ENCODE assay signal across 13 mouse cellular contexts in the genomic region with DNA sequence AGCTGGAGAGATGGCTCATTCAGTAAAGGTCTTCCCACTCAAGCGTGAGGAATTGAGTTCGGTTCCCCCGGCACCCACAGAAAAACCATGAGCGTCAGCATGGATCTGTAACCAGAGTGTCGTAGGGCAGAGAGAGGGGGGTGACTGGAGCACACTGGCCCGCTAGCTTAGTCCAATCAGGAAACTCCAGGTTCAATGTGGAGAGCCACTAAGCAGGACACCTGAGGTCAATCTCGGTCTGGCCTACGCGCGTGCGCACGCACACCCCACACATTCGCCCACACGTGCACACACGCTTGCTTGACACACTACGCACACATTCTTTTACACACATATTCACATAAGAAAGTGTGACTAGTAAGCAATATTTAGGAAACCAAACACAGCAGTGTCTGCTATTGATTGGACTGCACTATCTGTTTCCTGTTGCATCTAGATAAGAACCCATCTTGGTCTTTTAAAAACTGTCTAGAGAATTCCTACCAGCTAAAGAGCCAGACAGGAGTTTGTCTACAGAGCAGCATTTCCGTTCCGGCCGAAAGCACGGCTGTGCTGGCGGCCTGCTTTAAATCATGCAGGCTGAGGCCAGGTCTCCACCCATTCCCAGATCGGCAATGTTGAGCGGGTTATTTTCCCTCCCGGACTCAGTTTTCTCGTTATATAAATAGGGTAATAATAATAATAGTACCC. TPM values are rescaled to one million over a fixed set of nuclear protein-coding genes. Genes with fewer than 3 reads are reported as not detected.
DNase-seq lines count a peak whose midpoint lies in the region; ATAC-seq lines count a peak whose summit lies in the region.
"Had no signal": no experiment of that assay in that cellular context is flagged by ENCODE, and none has a peak within 500 bp of the region (broad histone marks: within the 10 kb centered on the region; RNA-seq: fewer than 3 reads in every experiment).

No protein-coding gene starts in this region.

- 0 out of 2 replicates have a peak, but pooled peaks have one; percentile 23 for ATAC-seq in intestine, embryonic 15.5 days
- no peak for ATAC-seq in neural tube, embryonic 15.5 days (ENCODE audit: low FRiP score)
- ATAC-seq in hindbrain, embryonic 16.5 days = no peak
- ATAC-seq: lung, postnatal 0 days; midbrain, embryonic 15.5 days had no signal

- H3K27me3 ChIP-seq in intestine, embryonic 15.5 days (replicated peaks) = no peaks in the 10 kb centered on the region
- H3K27me3 ChIP-seq in neural tube, embryonic 15.5 days (replicated peaks) = no peaks in the 10 kb centered on the region
- H3K27me3 ChIP-seq in hindbrain, embryonic 16.5 days (replicated peaks; ENCODE audit: control insufficient read depth, insufficient read depth, low read length) = no peaks in the 10 kb centered on the region
- H3K27me3 ChIP-seq: hindbrain, embryonic 13.5 days; midbrain, embryonic 15.5 days; neural tube, embryonic 13.5 days had no signal

- no peaks in the 10 kb centered on the region for H3K9me3 ChIP-seq in intestine, embryonic 15.5 days
- no peaks in the 10 kb centered on the region for H3K9me3 ChIP-seq in neural tube, embryonic 15.5 days (replicated peaks)
- H3K9me3 ChIP-seq in hindbrain, embryonic 16.5 days (ENCODE audit: control insufficient read depth, low read length) = peaks cover 4% of the 10 kb centered on the region; the same call in 1 of the 2 replicates
- H3K9me3 ChIP-seq: hindbrain, embryonic 13.5 days; midbrain, embryonic 15.5 days; neural tube, embryonic 13.5 days had no signal

- H3K4me1 ChIP-seq in intestine, embryonic 15.5 days (replicated peaks) = peaks cover 4% of the 10 kb centered on the region; the same call in 1 of the 2 replicates
- no peaks in the 10 kb centered on the region for H3K4me1 ChIP-seq in neural tube, embryonic 15.5 days
- H3K4me1 ChIP-seq in hindbrain, embryonic 16.5 days (ENCODE audit: control insufficient read depth, insufficient read depth, low read depth, low read length) = no peaks in the 10 kb centered on the region
- H3K4me1 ChIP-seq: hindbrain, embryonic 13.5 days; midbrain, embryonic 15.5 days; neural tube, embryonic 13.5 days had no signal

- H3K9ac ChIP-seq in intestine, embryonic 15.5 days = no peak overlapping the region
- H3K9ac ChIP-seq in neural tube, embryonic 15.5 days (replicated peaks) = no peak overlapping the region
- no peak overlapping the region for H3K9ac ChIP-seq in hindbrain, embryonic 16.5 days (ENCODE audit: low read depth, low read length)
- H3K9ac ChIP-seq: hindbrain, embryonic 13.5 days; midbrain, embryonic 15.5 days; neural tube, embryonic 13.5 days had no signal

- H3K4me3 ChIP-seq in intestine, embryonic 15.5 days (replicated peaks) = no peak overlapping the region
- no peak overlapping the region for H3K4me3 ChIP-seq in neural tube, embryonic 15.5 days (replicated peaks)
- H3K4me3 ChIP-seq in hindbrain, embryonic 16.5 days (ENCODE audit: low read length) = no peak overlapping the region
- H3K4me3 ChIP-seq: hindbrain, embryonic 13.5 days; midbrain, embryonic 15.5 days; neural tube, embryonic 13.5 days had no signal

- 68% methylated on average over 25 of the region's 25 CpGs for WGBS in intestine, embryonic 15.5 days
- 81% methylated on average over 25 of the region's 25 CpGs for WGBS in neural tube, embryonic 15.5 days
- 89% methylated on average over 25 of the region's 25 CpGs for WGBS in hindbrain, embryonic 16.5 days

- H3K27ac ChIP-seq in intestine, embryonic 15.5 days = no peak overlapping the region
- H3K27ac ChIP-seq in neural tube, embryonic 15.5 days (replicated peaks) = no peak overlapping the region
- H3K27ac ChIP-seq in hindbrain, embryonic 16.5 days (ENCODE audit: low read depth, low read length) = no peak overlapping the region
- H3K27ac ChIP-seq: hindbrain, embryonic 13.5 days; midbrain, embryonic 15.5 days; neural tube, embryonic 13.5 days had no signal

- H3K4me2 ChIP-seq in intestine, embryonic 15.5 days (replicated peaks) = peak overlapping the region; percentile 10
- no peak overlapping the region for H3K4me2 ChIP-seq in neural tube, embryonic 15.5 days
- H3K4me2 ChIP-seq in hindbrain, embryonic 16.5 days (ENCODE audit: low read length) = no peak overlapping the region
- H3K4me2 ChIP-seq: hindbrain, embryonic 13.5 days; liver, embryonic 11.5 days; midbrain, embryonic 15.5 days; neural tube, embryonic 13.5 days had no signal

- no peaks in the 10 kb centered on the region for H3K36me3 ChIP-seq in intestine, embryonic 15.5 days
- no peaks in the 10 kb centered on the region for H3K36me3 ChIP-seq in neural tube, embryonic 15.5 days
- no peaks in the 10 kb centered on the region for H3K36me3 ChIP-seq in hindbrain, embryonic 16.5 days (ENCODE audit: control insufficient read depth, insufficient read depth, low read length)
- H3K36me3 ChIP-seq: hindbrain, embryonic 13.5 days; midbrain, embryonic 15.5 days; neural tube, embryonic 13.5 days had no signal

- peak; percentile 42 for DNase-seq in urinary bladder, postnatal 14 days (ENCODE audit: low spot score)
- no peak for DNase-seq in urinary bladder, postnatal 25 days (ENCODE audit: low spot score)
- DNase-seq in kidney, postnatal 10 days = peak; percentile 69
- DNase-seq in urinary bladder, postnatal 10 days (ENCODE audit: low spot score) = no peak
- DNase-seq: layer of hippocampus, postnatal 36 days had no signal

RNA-seq across cellular contexts. Expression of gene Fras1, which starts 42.6 kb away (rescaled TPM):
- 17.0 and 18.3 TPM in 2 replicates for polyA plus RNA-seq in intestine, embryonic 15.5 days (2015; fragmentation: Nextera tagmentation; extraction: Ambion mirVana)
- 5.3 and 8.0 TPM in 2 replicates for polyA plus RNA-seq in neural tube, embryonic 15.5 days (2015; fragmentation: Nextera tagmentation; extraction: Ambion mirVana)
- 5.1 and 6.4 TPM in 2 replicates for polyA plus RNA-seq in hindbrain, embryonic 16.5 days (2015; fragmentation: Nextera tagmentation; extraction: Ambion mirVana)

Comparison
In these comparisons a context has a peak if more than half of its experiments do, and no peak if none do; other contexts are left out.
1. DNase-seq: peak in urinary bladder, postnatal 14 days (single experiment) and kidney, postnatal 10 days (single experiment); none in urinary bladder, postnatal 25 days (single experiment) and urinary bladder, postnatal 10 days (single experiment).